Mouse (Mus musculus): ENCODE results near the gene Krtcap3. TPM values are rescaled to one million over a fixed set of nuclear protein-coding genes. Genes with fewer than 3 reads are reported as not detected.

Gene Krtcap3
- total and polyA plus RNA-seq, 2 experiments from 2014 or later, result 1.2 to 3.4 TPM

DNA sequence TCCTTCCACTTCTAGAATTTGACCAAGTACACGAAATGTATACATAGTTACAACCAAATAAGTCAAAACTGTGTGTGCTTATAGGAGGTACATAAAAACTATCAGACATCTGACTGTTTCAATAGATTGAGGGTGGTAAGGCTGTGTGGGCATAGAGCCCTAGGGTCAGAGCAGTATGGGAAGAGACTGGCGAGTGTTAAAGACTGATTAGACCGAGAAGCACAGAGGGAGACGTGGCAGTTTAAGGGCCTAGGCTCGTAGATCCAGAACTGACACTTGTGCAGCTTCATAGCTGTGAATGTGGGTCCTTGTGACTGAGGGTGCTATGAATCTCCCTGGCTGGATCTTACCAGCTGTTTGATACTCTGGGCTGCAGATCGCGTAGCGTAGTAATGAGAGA lies 3.4 kb downstream of the Krtcap3 start:
- Histone ChIP-seq H3K27ac (ENCODE audit: low read depth, low read length) (no peak overlapping the region), H3K9me3 (ENCODE audit: low read length) (no peaks in the 10 kb centered on the region), H3K9ac (replicated peaks; ENCODE audit: low read length, poor library complexity, severe bottlenecking) (no peak overlapping the region), H3K4me3 (ENCODE audit: low read depth, low read length) (no peak overlapping the region), H3K27me3 (ENCODE audit: insufficient read depth, low read length) (no peaks in the 10 kb centered on the region), H3K4me1 (ENCODE audit: insufficient read depth, low read length) (0 out of 2 replicates have a peak, but pooled peaks cover 4% of the 10 kb centered on the region), H3K36me3 (ENCODE audit: insufficient read depth, low read length) (peaks cover 46% of the 10 kb centered on the region), H3K4me2 (ENCODE audit: low read depth, low read length, poor library complexity, severe bottlenecking) (no peak overlapping the region)
- 88% methylated on average over 8 of the region's 8 CpGs for WGBS
- no peak for TF ChIP-seq CTCF (IDR thresholded peaks at IDR 0.05)
- no peak for DNase-seq (ENCODE audit: low spot score)
- ATAC-seq (ENCODE audit: low FRiP score), result no peak

DNA sequence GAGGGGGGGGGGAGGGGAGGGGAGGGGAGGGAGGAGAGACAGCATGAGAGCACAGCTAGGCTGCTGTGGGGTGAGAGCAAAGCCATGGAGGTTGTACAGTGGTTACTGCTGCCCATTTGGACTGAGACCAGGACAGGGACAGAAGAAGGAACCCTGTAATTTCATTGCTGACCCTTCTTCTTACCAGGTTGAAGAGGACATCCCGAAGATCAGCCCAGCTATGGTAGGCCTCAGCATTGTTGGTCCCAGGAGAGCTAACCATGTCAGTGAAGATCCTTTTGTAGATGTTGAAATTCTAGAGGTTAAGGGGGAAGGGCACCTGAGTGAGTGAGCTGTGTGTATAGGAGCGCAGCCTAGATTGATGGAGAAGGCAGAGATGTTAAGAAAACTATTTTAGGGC lies 3.9 kb downstream of the Krtcap3 start:
- H3K9me3 ChIP-seq (ENCODE audit: low read length), result no peaks in the 10 kb centered on the region
- 98% methylated on average over 2 of the region's 2 CpGs for WGBS
- ATAC-seq (ENCODE audit: low FRiP score) (no peak), DNase-seq (ENCODE audit: low spot score) (no peak)
- no peak overlapping the region for H3K4me2 ChIP-seq (ENCODE audit: low read depth, low read length, poor library complexity, severe bottlenecking)
- H3K4me3 ChIP-seq (ENCODE audit: low read depth, low read length), result no peak overlapping the region
- no peak overlapping the region for H3K27ac ChIP-seq (ENCODE audit: low read depth, low read length)
- no peaks in the 10 kb centered on the region for H3K27me3 ChIP-seq (ENCODE audit: insufficient read depth, low read length)
- peaks cover 44% of the 10 kb centered on the region for H3K36me3 ChIP-seq (ENCODE audit: insufficient read depth, low read length)
- H3K4me1 ChIP-seq (ENCODE audit: insufficient read depth, low read length), result 0 out of 2 replicates have a peak, but pooled peaks cover 4% of the 10 kb centered on the region
- no peak for TF ChIP-seq CTCF (IDR thresholded peaks at IDR 0.05)
- H3K9ac ChIP-seq (replicated peaks; ENCODE audit: low read length, poor library complexity, severe bottlenecking), result no peak overlapping the region

GRCm38 (mm10) chr5:31255971-31256370 lies 4.5 kb downstream of the Krtcap3 start:
- Histone ChIP-seq H3K4me3 (ENCODE audit: low read depth, low read length) (no peak overlapping the region), H3K4me2 (ENCODE audit: low read depth, low read length, poor library complexity, severe bottlenecking) (no peak overlapping the region), H3K9me3 (ENCODE audit: low read length) (no peaks in the 10 kb centered on the region), H3K27me3 (ENCODE audit: insufficient read depth, low read length) (no peaks in the 10 kb centered on the region), H3K36me3 (ENCODE audit: insufficient read depth, low read length) (peaks cover 44% of the 10 kb centered on the region), H3K9ac (replicated peaks; ENCODE audit: low read length, poor library complexity, severe bottlenecking) (no peak overlapping the region), H3K4me1 (ENCODE audit: insufficient read depth, low read length) (0 out of 2 replicates have a peak, but pooled peaks cover 4% of the 10 kb centered on the region), H3K27ac (ENCODE audit: low read depth, low read length) (no peak overlapping the region)
- no peak for ATAC-seq (ENCODE audit: low FRiP score)
- no peak for TF ChIP-seq CTCF (IDR thresholded peaks at IDR 0.05)
- DNase-seq (ENCODE audit: low spot score), result no peak
- WGBS, result 85% methylated on average over 2 of the region's 2 CpGs

DNA sequence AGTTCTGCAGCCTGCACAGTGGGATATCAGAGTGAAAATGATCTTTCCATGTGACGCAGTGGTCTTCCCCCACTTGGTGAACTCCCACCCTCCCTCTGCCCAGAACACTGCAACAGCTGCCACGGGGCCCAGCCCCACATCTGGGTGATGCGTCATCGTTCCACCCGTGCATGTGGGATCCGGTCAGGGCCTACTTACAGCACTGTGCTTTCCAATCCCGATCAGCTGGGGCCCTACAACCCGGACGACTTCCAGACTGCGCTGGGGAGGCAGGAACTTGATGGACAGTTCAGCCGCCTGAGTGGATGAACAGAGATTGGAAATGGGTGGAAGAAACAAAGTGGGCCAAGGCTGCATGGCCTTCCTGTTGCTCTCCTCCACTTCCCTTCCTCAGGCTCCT lies 6.1 kb downstream of the Krtcap3 start:
- no peak overlapping the region for H3K4me3 ChIP-seq (ENCODE audit: low read depth, low read length)
- no peak for TF ChIP-seq CTCF (IDR thresholded peaks at IDR 0.05)
- peaks cover 54% of the 10 kb centered on the region for H3K36me3 ChIP-seq (ENCODE audit: insufficient read depth, low read length)
- H3K9me3 ChIP-seq (ENCODE audit: low read length), result no peaks in the 10 kb centered on the region
- ATAC-seq (ENCODE audit: low FRiP score) (no peak), DNase-seq (ENCODE audit: low spot score) (no peak)
- H3K4me1 ChIP-seq (ENCODE audit: insufficient read depth, low read length), result no peaks in the 10 kb centered on the region
- H3K9ac ChIP-seq (replicated peaks; ENCODE audit: low read length, poor library complexity, severe bottlenecking), result no peak overlapping the region
- H3K27ac ChIP-seq (ENCODE audit: low read depth, low read length), result no peak overlapping the region
- WGBS, result 86% methylated on average over 11 of the region's 11 CpGs
- H3K4me2 ChIP-seq (ENCODE audit: low read depth, low read length, poor library complexity, severe bottlenecking), result no peak overlapping the region
- H3K27me3 ChIP-seq (ENCODE audit: insufficient read depth, low read length), result no peaks in the 10 kb centered on the region

- peaks cover 82% of the 10 kb centered on the region for H3K36me3 ChIP-seq (ENCODE audit: insufficient read depth, low read length)
- no peak overlapping the region for H3K9ac ChIP-seq (replicated peaks; ENCODE audit: low read length, poor library complexity, severe bottlenecking)
- no peaks in the 10 kb centered on the region for H3K9me3 ChIP-seq (ENCODE audit: low read length)
- 86% methylated on average over 7 of the region's 7 CpGs for WGBS
- no peaks in the 10 kb centered on the region for H3K4me1 ChIP-seq (ENCODE audit: insufficient read depth, low read length)
- H3K27ac ChIP-seq (ENCODE audit: low read depth, low read length), result no peak overlapping the region
- no peak for TF ChIP-seq CTCF (IDR thresholded peaks at IDR 0.05)
- no peak for DNase-seq (ENCODE audit: low spot score)
- ATAC-seq (ENCODE audit: low FRiP score), result no peak
- no peak overlapping the region for H3K4me3 ChIP-seq (ENCODE audit: low read depth, low read length)
- H3K27me3 ChIP-seq (ENCODE audit: insufficient read depth, low read length), result no peaks in the 10 kb centered on the region
- H3K4me2 ChIP-seq (ENCODE audit: low read depth, low read length, poor library complexity, severe bottlenecking), result no peak overlapping the region
These were observed 14.6 kb downstream of the Krtcap3 start for GRCm38 (mm10) chr5:31266101-31266500.

- H3K36me3 ChIP-seq (ENCODE audit: insufficient read depth, low read length), result peaks cover 76% of the 10 kb centered on the region
- no peak for TF ChIP-seq CTCF (IDR thresholded peaks at IDR 0.05)
These were observed 16.2 kb downstream of the Krtcap3 start for GRCm38 (mm10) chr5:31267686-31268085.

More at GRCm38 (mm10) chr5:31267686-31268085, 16.2 kb downstream of the Krtcap3 start:
- Histone ChIP-seq H3K4me3 (ENCODE audit: low read depth, low read length) (no peak overlapping the region), H3K9ac (replicated peaks; ENCODE audit: low read length, poor library complexity, severe bottlenecking) (peak overlapping the region; percentile 33; the same call in 1 of the 2 replicates), H3K9me3 (ENCODE audit: low read length) (no peaks in the 10 kb centered on the region), H3K27me3 (ENCODE audit: insufficient read depth, low read length) (no peaks in the 10 kb centered on the region), H3K27ac (ENCODE audit: low read depth, low read length) (no peak overlapping the region), H3K4me2 (ENCODE audit: low read depth, low read length, poor library complexity, severe bottlenecking) (no peak overlapping the region), H3K4me1 (ENCODE audit: insufficient read depth, low read length) (no peaks in the 10 kb centered on the region)
- WGBS, result 53% methylated on average over 6 of the region's 6 CpGs
- no peak for DNase-seq (ENCODE audit: low spot score)
- no peak for ATAC-seq (ENCODE audit: low FRiP score)

Data from midbrain, postnatal 0 days (tissue).